Mouse (Mus musculus) liver, adult 2 months (tissue): ENCODE results near the gene Nepro.

Source experiments
- CTCF ChIP-seq: fragments of 200-500 bp; IDR thresholded peaks from 2 replicates; pipeline ENCODE4 v1.5.1; 2011; ENCODE audit warnings: low read depth, low read length, control low read depth
- POLR2A ChIP-seq: fragments of 200-500 bp; IDR thresholded peaks from 2 replicates; pipeline ENCODE4 v1.6.1; 2011; ENCODE audit warnings: low read length, control low read depth; ENCODE audit not compliant: insufficient read depth; ENCODE audit errors: extremely low read depth

DNA sequence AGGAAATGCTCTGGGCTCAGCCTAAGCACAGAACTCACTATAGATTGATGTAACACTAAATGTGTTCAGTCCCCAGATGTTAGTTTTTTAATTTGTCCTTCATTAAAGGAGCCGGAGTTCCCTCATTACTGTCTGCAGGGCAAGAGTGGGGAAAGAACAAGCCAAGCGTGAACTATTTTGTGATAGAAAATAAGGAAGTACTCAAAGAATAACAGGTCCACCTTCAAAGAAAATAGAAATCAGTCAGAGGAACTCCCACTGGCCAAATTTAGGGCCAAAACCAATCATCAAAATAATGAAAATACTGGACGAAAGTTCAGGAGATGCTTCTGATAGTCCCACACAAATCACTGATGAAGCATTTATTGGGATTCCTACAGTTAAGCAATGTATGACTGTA is 22.9 kb upstream of the Nepro start:
- no peak for TF ChIP-seq CTCF
- TF ChIP-seq POLR2A: no peak
